Mouse (Mus musculus): ENCODE measurements at regions not wholly inside any gene's neighbourhood (a gene's known extent, or its start where the extent isn't known, plus 50 kb on each side); places are given as distances from the start of the nearest gene placed in this dataset.

- TF ChIP-seq ZNF384 (IDR thresholded peaks at IDR 0.05; ENCODE audit: low read depth, low read length), result no peak
- no peak for TF ChIP-seq MAFK (IDR thresholded peaks at IDR 0.05; ENCODE audit: insufficient read depth, low read depth, low read length)
- TF ChIP-seq CHD2 (IDR thresholded peaks at IDR 0.05; ENCODE audit: low read depth, low read length), result no peak
- TF ChIP-seq HCFC1 (IDR thresholded peaks at IDR 0.05; ENCODE audit: borderline replicate concordance, insufficient read depth, low read length), result no peak
- no peak for TF ChIP-seq ZC3H11A (IDR thresholded peaks at IDR 0.05; ENCODE audit: borderline replicate concordance, low read depth, low read length)
These were observed 113.2 kb upstream of the Ccnd2 start for GRCm38 (mm10) chr6:127265063-127265775.

Measured in ES-E14 (cell line).